In the genomic region with DNA sequence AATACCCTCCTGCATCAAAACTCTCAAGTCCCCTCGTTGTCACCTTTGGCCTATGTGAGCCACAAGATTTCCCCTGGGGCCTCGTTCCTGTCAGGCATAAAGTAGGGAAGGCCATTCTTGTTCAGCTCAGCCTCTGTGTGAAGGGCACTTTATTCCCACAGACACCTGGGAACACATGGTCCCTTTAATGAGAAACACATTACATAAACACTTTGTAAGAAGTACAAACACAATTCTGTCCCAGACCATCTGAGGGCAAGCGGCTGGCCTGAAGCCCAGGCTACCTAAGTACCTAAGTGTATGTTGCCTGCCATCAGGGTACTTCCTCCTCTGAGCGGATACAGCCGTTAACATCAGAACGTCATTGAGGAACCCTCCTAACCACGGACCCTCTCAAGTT, we compare ENCODE assay signal across 16 mouse cellular contexts. TPM values are rescaled to one million over a fixed set of nuclear protein-coding genes. Genes with fewer than 3 reads are reported as not detected.
DNase-seq lines count a peak whose midpoint lies in the region; ATAC-seq lines count a peak whose summit lies in the region.
"Had no signal": no experiment of that assay in that cellular context is flagged by ENCODE, and none has a peak within 500 bp of the region (broad histone marks: within the 10 kb centered on the region; RNA-seq: fewer than 3 reads in every experiment).

No protein-coding gene starts in this region.

- no peak overlapping the region for H3K4me2 ChIP-seq in limb, embryonic 11.5 days (ENCODE audit: low read depth, severe bottlenecking)
- no peak overlapping the region for H3K4me2 ChIP-seq in forebrain, embryonic 12.5 days
- H3K4me2 ChIP-seq: hindbrain, embryonic 14.5 days had no signal

- no peaks in the 10 kb centered on the region for H3K9me3 ChIP-seq in limb, embryonic 11.5 days (ENCODE audit: control insufficient read depth, low read length)
- H3K9me3 ChIP-seq in forebrain, embryonic 12.5 days = no peaks in the 10 kb centered on the region
- H3K9me3 ChIP-seq: heart, embryonic 10.5 days had no signal

- no peaks in the 10 kb centered on the region for H3K36me3 ChIP-seq in limb, embryonic 11.5 days (ENCODE audit: control insufficient read depth, insufficient read depth, low read length)
- H3K36me3 ChIP-seq in forebrain, embryonic 12.5 days (replicated peaks) = no peaks in the 10 kb centered on the region
- H3K36me3 ChIP-seq: heart, embryonic 10.5 days had no signal

- no peak overlapping the region for H3K4me3 ChIP-seq in limb, embryonic 11.5 days (ENCODE audit: low read depth, low read length)
- H3K4me3 ChIP-seq in forebrain, embryonic 12.5 days (replicated peaks) = no peak overlapping the region
- H3K4me3 ChIP-seq: heart, embryonic 10.5 days had no signal

- DNase-seq in heart, adult 11 months = peak; percentile 83
- DNase-seq in heart, postnatal 4 days = no peak
- peak; percentile 59 for DNase-seq in limb, embryonic 11.5 days (ENCODE audit: low spot score)
- peak; percentile 35 to 54 for DNase-seq in lung, postnatal 4 days
- DNase-seq in testis, postnatal 14 days (ENCODE audit: low spot score) = no peak
- no peak for DNase-seq in urinary bladder, postnatal 36 days (ENCODE audit: low spot score in 2 of 2)
- DNase-seq: cerebellum, adult 8-10 months; kidney, adult 9 months had no signal

- ATAC-seq in common myeloid progenitor, adult 5-6 weeks (replicated peaks; ENCODE audit: low read depth, poor library complexity, severe bottlenecking) = peak; percentile 77
- peak; percentile 54; the same call in 1 of the 2 replicates for ATAC-seq in limb, embryonic 11.5 days (ENCODE audit: insufficient number of reproducible peaks, low FRiP score, low TSS enrichment, low read depth)
- ATAC-seq in forebrain, embryonic 12.5 days (ENCODE audit: low FRiP score) = no peak

- peaks cover 6% of the 10 kb centered on the region; the same call in 1 of the 2 replicates for H3K4me1 ChIP-seq in limb, embryonic 11.5 days (ENCODE audit: control insufficient read depth, insufficient read depth, low read length)
- H3K4me1 ChIP-seq in forebrain, embryonic 12.5 days = no peaks in the 10 kb centered on the region

- 25% methylated on average over 7 of the region's 7 CpGs for WGBS in limb, embryonic 11.5 days
- WGBS in forebrain, embryonic 12.5 days = 74% methylated on average over 7 of the region's 7 CpGs

- H3K27me3 ChIP-seq in limb, embryonic 11.5 days (ENCODE audit: control insufficient read depth, insufficient read depth, low read length) = no peaks in the 10 kb centered on the region
- H3K27me3 ChIP-seq in forebrain, embryonic 12.5 days = no peaks in the 10 kb centered on the region

- peak overlapping the region; percentile 37; the same call in 1 of the 2 replicates for H3K27ac ChIP-seq in limb, embryonic 11.5 days (replicated peaks; ENCODE audit: low read depth, low read length)
- H3K27ac ChIP-seq in forebrain, embryonic 12.5 days = no peak overlapping the region
- H3K27ac ChIP-seq: hindbrain, embryonic 14.5 days had no signal

- H3K9ac ChIP-seq in limb, embryonic 11.5 days (ENCODE audit: low read length) = no peak overlapping the region
- no peak overlapping the region for H3K9ac ChIP-seq in forebrain, embryonic 12.5 days
- H3K9ac ChIP-seq: hindbrain, embryonic 14.5 days had no signal

RNA-seq across cellular contexts. Expression of a gene that starts 27.8 kb away (rescaled TPM):
- total RNA-seq in heart, postnatal 4 days (2021) = not detected
- not detected in 2 replicates for total RNA-seq in common myeloid progenitor, adult 5-6 weeks (2017)
- 0.12 and 0.40 TPM in 2 replicates for polyA plus RNA-seq in limb, embryonic 11.5 days (2014; fragmentation: Nextera tagmentation; extraction: Ambion mirVana)
- polyA plus RNA-seq in forebrain, embryonic 12.5 days (2016; fragmentation: Nextera tagmentation; extraction: Ambion mirVana) = not detected in 2 replicates
- total RNA-seq: layer of hippocampus, adult 8-10 months; megakaryocyte-erythroid progenitor cell, adult 5-6 weeks had no signal
- polyA plus RNA-seq: hindbrain, embryonic 14.5 days; limb, embryonic 14.5 days had no signal

RNA-seq across cellular contexts. Expression of a gene that starts 27.9 kb away (rescaled TPM):
- total RNA-seq in heart, postnatal 4 days (2021) = not detected
- total RNA-seq in common myeloid progenitor, adult 5-6 weeks (2017) = not detected in 2 replicates
- polyA plus RNA-seq in limb, embryonic 11.5 days (2014; fragmentation: Nextera tagmentation; extraction: Ambion mirVana) = not detected in 2 replicates
- polyA plus RNA-seq in forebrain, embryonic 12.5 days (2016; fragmentation: Nextera tagmentation; extraction: Ambion mirVana) = not detected in 2 replicates
- total RNA-seq: layer of hippocampus, adult 8-10 months; megakaryocyte-erythroid progenitor cell, adult 5-6 weeks had no signal
- polyA plus RNA-seq: brain, embryonic 14.5 days; heart, embryonic 10.5 days; hindbrain, embryonic 14.5 days; limb, embryonic 14.5 days had no signal

RNA-seq across cellular contexts. Expression of a gene that starts 39.0 kb away (rescaled TPM):
- 100 to 1,000 TPM; 203 to 206 TPM for total RNA-seq in heart, postnatal 4 days (2021)
- 938 and 1,055 TPM in 2 replicates for total RNA-seq in common myeloid progenitor, adult 5-6 weeks (2017)
- 483 and 544 TPM in 2 replicates for polyA plus RNA-seq in limb, embryonic 11.5 days (2014; fragmentation: Nextera tagmentation; extraction: Ambion mirVana)
- 453 and 465 TPM in 2 replicates for polyA plus RNA-seq in forebrain, embryonic 12.5 days (2016; fragmentation: Nextera tagmentation; extraction: Ambion mirVana)

Comparison
In these comparisons a context has a peak if more than half of its experiments do, and no peak if none do; other contexts are left out.
1. DNase-seq: peak in heart, adult 11 months (single experiment), limb, embryonic 11.5 days (single experiment) and lung, postnatal 4 days (2 of 2); none in heart, postnatal 4 days (single experiment), testis, postnatal 14 days (single experiment) and urinary bladder, postnatal 36 days (0 of 2).